Mouse (Mus musculus) urinary bladder, postnatal 14 days (tissue): ENCODE data around the gene Fosl2.
A peak's percentile ranks its signal among the peaks of the same experiment; 100 is the strongest.

Source experiments
- DNase-seq: peaks from one replicate; pipeline ENCODE4 v3.0.0; 2021; ENCODE audit warnings: low spot score

Gene Fosl2

GRCm38 (mm10) chr5:32134051-32134732 lies 1.4 kb upstream of the Fosl2 start:
- DNase-seq = peak; percentile 75

- peak; percentile 79 for DNase-seq
Measured at GRCm38 (mm10) chr5:32134903-32135335, 682 bp upstream of the Fosl2 start.

GRCm38 (mm10) chr5:32136301-32136863 lies 781 bp downstream of the Fosl2 start:
- peak; percentile 82 for DNase-seq

- DNase-seq = no peak
Measured at GRCm38 (mm10) chr5:32137106-32137522, 1.5 kb downstream of the Fosl2 start.

- DNase-seq = no peak
Measured at GRCm38 (mm10) chr5:32138446-32139195, 3.0 kb downstream of the Fosl2 start.

- no peak for DNase-seq
Measured at GRCm38 (mm10) chr5:32139516-32140037, 4.0 kb downstream of the Fosl2 start.

- no peak for DNase-seq
Measured at GRCm38 (mm10) chr5:32141899-32142298, 6.3 kb downstream of the Fosl2 start.

GRCm38 (mm10) chr5:32143433-32143970 lies 7.9 kb downstream of the Fosl2 start:
- no peak for DNase-seq

GRCm38 (mm10) chr5:32146281-32146680 lies 10.7 kb downstream of the Fosl2 start:
- DNase-seq = no peak

- no peak for DNase-seq
Measured at GRCm38 (mm10) chr5:32148593-32148992, 13.0 kb downstream of the Fosl2 start.

GRCm38 (mm10) chr5:32151244-32151643 lies 15.6 kb downstream of the Fosl2 start:
- DNase-seq = no peak

GRCm38 (mm10) chr5:32152725-32153417 lies 17.3 kb downstream of the Fosl2 start:
- no peak for DNase-seq

GRCm38 (mm10) chr5:32153418-32153740 lies 17.8 kb downstream of the Fosl2 start:
- DNase-seq = no peak

GRCm38 (mm10) chr5:32153791-32154490 lies 18.3 kb downstream of the Fosl2 start:
- DNase-seq = no peak

- DNase-seq = no peak
Measured at GRCm38 (mm10) chr5:32154931-32155688, 19.5 kb downstream of the Fosl2 start.

GRCm38 (mm10) chr5:32155927-32156326 lies 20.3 kb downstream of the Fosl2 start:
- no peak for DNase-seq

- no peak for DNase-seq
Measured at GRCm38 (mm10) chr5:32163478-32164043, 28.0 kb downstream of the Fosl2 start.

GRCm38 (mm10) chr5:32172188-32172587 lies 36.6 kb downstream of the Fosl2 start:
- DNase-seq = no peak

GRCm38 (mm10) chr5:32176800-32177199 lies 41.2 kb downstream of the Fosl2 start:
- DNase-seq = no peak

- DNase-seq = no peak
Measured at GRCm38 (mm10) chr5:32177737-32178136, 42.1 kb downstream of the Fosl2 start.
